Mouse (Mus musculus) limb, embryonic 13.5 days (tissue): ENCODE results near the gene Egln1. TPM values are rescaled to one million over a fixed set of nuclear protein-coding genes. Genes with fewer than 3 reads are reported as not detected.

Experiments used
- ATAC-seq: fragments of 200-750 bp; cut with Nextera tagmentation; 2 replicates; pipeline ENCODE4 v1.8.0; 2017; ENCODE audit warnings: low read depth, moderate number of reproducible peaks, moderate TSS enrichment; ENCODE audit not compliant: low FRiP score
- H3K27ac ChIP-seq: fragments of 300-500 bp; sonication (generic); 2 replicates; pipeline ENCODE4 v1.5.1; 2015; ENCODE audit warnings: inconsistent platforms, mild to moderate bottlenecking, moderate library complexity
- H3K27me3 ChIP-seq: fragments of 300-500 bp; sonication (generic); 2 replicates; pipeline ENCODE4 v1.6.1; 2015; ENCODE audit warnings: mild to moderate bottlenecking, inconsistent platforms
- H3K36me3 ChIP-seq: fragments of 300-500 bp; sonication (generic); 2 replicates; pipeline ENCODE4 v1.6.1; 2015; ENCODE audit warnings: inconsistent platforms, mild to moderate bottlenecking, moderate library complexity
- H3K4me1 ChIP-seq: fragments of 300-500 bp; sonication (generic); 2 replicates; pipeline ENCODE4 v1.6.1; 2015; ENCODE audit warnings: inconsistent platforms
- H3K4me2 ChIP-seq: fragments of 300-500 bp; sonication (generic); replicated peaks from 2 replicates; pipeline ENCODE4 v1.6.1; 2015; ENCODE audit warnings: inconsistent platforms, mild to moderate bottlenecking, moderate library complexity
- H3K4me3 ChIP-seq: fragments of 300-500 bp; sonication (generic); 2 replicates; pipeline ENCODE4 v1.5.1; 2015; ENCODE audit warnings: moderate library complexity, mild to moderate bottlenecking, inconsistent platforms
- H3K9ac ChIP-seq: fragments of 300-500 bp; sonication (generic); 2 replicates; pipeline ENCODE4 v1.6.1; 2015; ENCODE audit warnings: mild to moderate bottlenecking, inconsistent platforms
- H3K9me3 ChIP-seq: fragments of 300-500 bp; sonication (generic); 2 replicates; pipeline ENCODE4 v1.6.1; 2016; ENCODE audit warnings: inconsistent platforms
- WGBS: fragments of 180-500 bp; shearing (Covaris S2); methylation state at CpG from one replicate; pipeline ENCODE4 v1.1.7; 2015; 5-methylcytosine and 5-hydroxymethylcytosine counted together
- polyA plus RNA-seq: library from polyadenylated mRNA; unstranded; fragments of >200 nt; fragmentation: Nextera tagmentation; extraction: Ambion mirVana; gene quantifications from 2 replicates; pipeline ENCODE4 v1.2.1, GENCODE M21; 2015

Egln1 gene
- polyA plus RNA-seq, 1 experiment from 2014 or later = 11.9 TPM

DNA sequence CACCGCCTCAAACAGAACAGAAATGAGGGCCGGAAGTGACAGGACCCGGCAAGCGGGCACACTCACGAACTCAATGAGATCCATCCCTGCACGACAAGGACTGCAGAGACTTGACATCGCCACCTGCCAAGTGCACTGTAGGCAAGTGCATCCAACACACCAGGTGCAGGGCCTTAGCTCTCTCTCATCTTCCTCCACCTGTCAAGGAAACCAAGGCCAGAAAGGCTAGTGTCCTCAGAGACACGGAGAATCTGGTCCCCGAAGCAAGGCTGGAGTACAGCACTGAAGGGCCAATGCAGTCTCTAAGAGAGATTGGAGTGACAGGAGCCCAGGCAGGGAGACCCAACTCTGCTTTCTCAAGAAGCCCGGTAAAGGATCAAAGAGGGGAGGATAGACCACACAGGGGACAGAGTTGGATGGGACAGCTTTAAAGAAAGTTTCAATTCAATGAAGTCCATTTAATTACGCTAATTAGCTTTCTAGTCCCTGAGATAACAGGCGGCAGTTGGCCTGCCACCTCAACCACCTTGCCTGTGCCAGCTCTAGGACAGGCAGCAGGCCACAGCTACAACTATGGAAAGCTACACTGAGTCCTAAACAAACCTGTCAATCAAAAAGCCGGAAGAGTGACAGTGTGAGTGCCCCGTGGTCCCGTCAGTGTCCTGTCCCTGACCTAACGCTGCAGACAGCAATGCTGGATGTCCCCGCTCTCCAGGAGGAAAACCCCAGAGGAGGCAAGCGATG lies 31.2 kb downstream of the Egln1 start:
- no peak overlapping the region for H3K4me3 ChIP-seq
- no peak overlapping the region for H3K27ac ChIP-seq
- no peaks in the 10 kb centered on the region for H3K27me3 ChIP-seq
- H3K4me1 ChIP-seq = peaks cover 21% of the 10 kb centered on the region
- WGBS = 79% methylated on average over 18 of the region's 18 CpGs
- peaks cover 33% of the 10 kb centered on the region for H3K36me3 ChIP-seq
- H3K9me3 ChIP-seq = no peaks in the 10 kb centered on the region
- no peak overlapping the region for H3K9ac ChIP-seq
- H3K4me2 ChIP-seq = no peak overlapping the region
- ATAC-seq = no peak

GRCm38 (mm10) chr8:124914061-124914460 lies 35.1 kb downstream of the Egln1 start:
- Histone ChIP-seq H3K36me3 (peaks cover 70% of the 10 kb centered on the region), H3K9me3 (no peaks in the 10 kb centered on the region), H3K9ac (no peak overlapping the region), H3K4me1 (0 out of 2 replicates have a peak, but pooled peaks cover 5% of the 10 kb centered on the region), H3K4me3 (no peak overlapping the region), H3K4me2 (no peak overlapping the region), H3K27ac (no peak overlapping the region), H3K27me3 (no peaks in the 10 kb centered on the region)
- ATAC-seq = no peak
- over 99% methylated on average over 5 of the region's 5 CpGs for WGBS

GRCm38 (mm10) chr8:124911938-124912872 lies 36.9 kb downstream of the Egln1 start:
- H3K4me2 ChIP-seq = no peak overlapping the region
- no peak overlapping the region for H3K9ac ChIP-seq
- no peak overlapping the region for H3K27ac ChIP-seq
- no peak for ATAC-seq
- no peaks in the 10 kb centered on the region for H3K9me3 ChIP-seq
- peaks cover 86% of the 10 kb centered on the region for H3K36me3 ChIP-seq
- no peaks in the 10 kb centered on the region for H3K4me1 ChIP-seq
- 79% methylated on average over 17 of the region's 17 CpGs for WGBS
- no peaks in the 10 kb centered on the region for H3K27me3 ChIP-seq
- H3K4me3 ChIP-seq = no peak overlapping the region

DNA sequence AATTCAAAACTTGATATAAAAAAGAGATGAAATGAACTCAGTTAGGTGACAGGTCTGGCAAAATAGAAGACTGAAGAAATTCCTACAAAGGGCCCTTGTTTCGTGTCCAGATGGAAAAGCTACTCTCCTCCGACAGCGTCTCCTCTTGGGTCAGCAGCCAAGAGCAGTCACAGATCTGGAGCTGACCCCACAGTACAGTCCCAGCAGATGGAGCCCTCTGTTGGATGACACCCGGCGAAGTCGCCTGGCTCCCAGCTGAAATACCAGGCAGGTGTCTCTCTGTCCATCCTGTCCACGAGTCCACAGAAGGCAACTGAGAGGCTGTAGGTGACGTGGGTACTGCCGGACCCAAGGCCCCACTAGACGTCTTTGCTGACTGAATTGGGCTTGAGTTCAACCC lies 38.8 kb downstream of the Egln1 start:
- ATAC-seq = no peak
- H3K36me3 ChIP-seq = peaks cover 94% of the 10 kb centered on the region
- H3K27ac ChIP-seq = no peak overlapping the region
- WGBS = 81% methylated on average over 10 of the region's 10 CpGs
- no peak overlapping the region for H3K4me2 ChIP-seq
- 0 out of 2 replicates have a peak, but pooled peaks cover 2% of the 10 kb centered on the region for H3K4me1 ChIP-seq
- H3K9me3 ChIP-seq = no peaks in the 10 kb centered on the region
- H3K4me3 ChIP-seq = no peak overlapping the region
- no peak overlapping the region for H3K9ac ChIP-seq
- no peaks in the 10 kb centered on the region for H3K27me3 ChIP-seq

GRCm38 (mm10) chr8:124909936-124910335 lies 39.2 kb downstream of the Egln1 start:
- Histone ChIP-seq H3K4me2 (no peak overlapping the region), H3K9me3 (no peaks in the 10 kb centered on the region), H3K27ac (no peak overlapping the region), H3K9ac (no peak overlapping the region), H3K4me1 (0 out of 2 replicates have a peak, but pooled peaks cover 3% of the 10 kb centered on the region), H3K36me3 (peaks cover 93% of the 10 kb centered on the region), H3K27me3 (no peaks in the 10 kb centered on the region), H3K4me3 (no peak overlapping the region)
- 93% methylated on average over 16 of the region's 16 CpGs for WGBS
- ATAC-seq = no peak

GRCm38 (mm10) chr8:124905482-124905881 lies 43.6 kb downstream of the Egln1 start:
- Histone ChIP-seq H3K27me3 (no peaks in the 10 kb centered on the region), H3K27ac (no peak overlapping the region), H3K36me3 (peaks cover 84% of the 10 kb centered on the region), H3K4me2 (no peak overlapping the region), H3K4me3 (no peak overlapping the region), H3K9ac (no peak overlapping the region), H3K4me1 (0 out of 2 replicates have a peak, but pooled peaks cover 3% of the 10 kb centered on the region), H3K9me3 (no peaks in the 10 kb centered on the region)
- 88% methylated on average over 2 of the region's 2 CpGs for WGBS
- ATAC-seq = no peak

- no peak for ATAC-seq
- WGBS = 95% methylated on average over 15 of the region's 15 CpGs
- Histone ChIP-seq H3K9me3 (no peaks in the 10 kb centered on the region), H3K9ac (no peak overlapping the region), H3K27ac (no peak overlapping the region), H3K36me3 (peaks cover 76% of the 10 kb centered on the region), H3K27me3 (no peaks in the 10 kb centered on the region), H3K4me3 (no peak overlapping the region), H3K4me1 (peaks cover 13% of the 10 kb centered on the region), H3K4me2 (no peak overlapping the region)
Measured at GRCm38 (mm10) chr8:124903198-124903597, 45.9 kb downstream of the Egln1 start.

- Histone ChIP-seq H3K4me1 (peaks cover 21% of the 10 kb centered on the region), H3K4me2 (peak overlapping the region; percentile 94), H3K9me3 (no peaks in the 10 kb centered on the region), H3K27me3 (no peaks in the 10 kb centered on the region), H3K9ac (peak overlapping the region; percentile 92), H3K27ac (peak overlapping the region; percentile 65), H3K4me3 (peak overlapping the region; percentile 97), H3K36me3 (peaks cover 62% of the 10 kb centered on the region)
- ATAC-seq = no peak
- 5% methylated on average over 31 of the region's 31 CpGs for WGBS
Measured at GRCm38 (mm10) chr8:124898251-124898905, 50.7 kb downstream of the Egln1 start.

DNA sequence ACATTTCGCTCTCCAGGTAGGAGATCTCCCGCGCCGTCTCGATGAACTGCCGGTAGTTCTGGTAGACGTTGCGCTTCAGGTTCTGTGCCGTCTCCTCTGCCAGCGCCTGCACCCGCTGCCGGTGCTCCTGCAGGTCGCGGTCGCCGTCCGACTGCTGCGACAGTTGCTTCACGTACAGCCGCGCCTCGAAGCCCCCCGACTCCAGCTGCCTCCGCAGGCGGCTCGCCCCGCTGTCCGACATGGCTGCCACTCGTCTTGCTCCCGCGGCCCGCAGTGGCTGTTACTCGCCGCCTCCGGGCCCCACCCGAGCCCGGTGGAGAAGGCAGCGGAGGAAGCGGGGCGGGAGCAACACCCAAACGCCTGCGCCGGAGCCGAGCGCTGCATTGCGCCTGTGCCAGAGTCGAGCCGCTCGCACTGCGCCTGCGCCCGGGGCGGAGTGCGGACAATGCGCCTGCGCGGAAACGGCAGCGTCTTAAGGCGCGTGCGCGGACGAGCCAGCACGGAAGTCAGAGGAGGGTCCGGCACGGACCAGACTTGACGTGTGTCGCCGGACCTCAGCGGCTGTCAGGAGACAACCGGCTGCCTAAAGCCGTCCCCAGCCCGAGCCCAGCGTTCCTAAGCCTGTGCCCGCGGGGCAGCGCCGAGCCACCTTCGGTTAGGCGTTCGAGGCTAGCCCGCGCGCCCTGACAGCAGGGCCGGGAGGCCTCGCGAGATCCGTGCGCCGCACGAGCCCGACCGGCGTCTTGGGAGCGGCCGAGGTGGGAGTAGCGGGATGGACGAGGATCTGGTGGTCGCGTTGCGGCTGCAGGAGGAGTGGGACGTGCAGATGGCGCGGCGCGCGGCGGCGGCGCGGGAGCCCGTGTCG lies 51.5 kb downstream of the Egln1 start, which contains the start of the genes Exoc8 and Sprtn:
Gene Exoc8, minus strand, starts transcription at position 320 of the 865 bp plus-strand sequence.
Gene Sprtn, plus strand, starts transcription at position 501 of the 865 bp plus-strand sequence.
- Histone ChIP-seq H3K27me3 (no peaks in the 10 kb centered on the region), H3K9ac (peak within 1 kb of the TSS; percentile 92), H3K4me2 (peak within 1 kb of the TSS; percentile 98), H3K27ac (peak within 1 kb of the TSS; percentile 69), H3K4me3 (peak within 1 kb of the TSS; percentile 97), H3K9me3 (no peaks in the 10 kb centered on the region), H3K36me3 (peaks cover 57% of the 10 kb centered on the region), H3K4me1 (peaks cover 22% of the 10 kb centered on the region)
- WGBS = under 1% methylated on average over 113 of the region's 114 CpGs
- peak; percentile 86 for ATAC-seq

DNA sequence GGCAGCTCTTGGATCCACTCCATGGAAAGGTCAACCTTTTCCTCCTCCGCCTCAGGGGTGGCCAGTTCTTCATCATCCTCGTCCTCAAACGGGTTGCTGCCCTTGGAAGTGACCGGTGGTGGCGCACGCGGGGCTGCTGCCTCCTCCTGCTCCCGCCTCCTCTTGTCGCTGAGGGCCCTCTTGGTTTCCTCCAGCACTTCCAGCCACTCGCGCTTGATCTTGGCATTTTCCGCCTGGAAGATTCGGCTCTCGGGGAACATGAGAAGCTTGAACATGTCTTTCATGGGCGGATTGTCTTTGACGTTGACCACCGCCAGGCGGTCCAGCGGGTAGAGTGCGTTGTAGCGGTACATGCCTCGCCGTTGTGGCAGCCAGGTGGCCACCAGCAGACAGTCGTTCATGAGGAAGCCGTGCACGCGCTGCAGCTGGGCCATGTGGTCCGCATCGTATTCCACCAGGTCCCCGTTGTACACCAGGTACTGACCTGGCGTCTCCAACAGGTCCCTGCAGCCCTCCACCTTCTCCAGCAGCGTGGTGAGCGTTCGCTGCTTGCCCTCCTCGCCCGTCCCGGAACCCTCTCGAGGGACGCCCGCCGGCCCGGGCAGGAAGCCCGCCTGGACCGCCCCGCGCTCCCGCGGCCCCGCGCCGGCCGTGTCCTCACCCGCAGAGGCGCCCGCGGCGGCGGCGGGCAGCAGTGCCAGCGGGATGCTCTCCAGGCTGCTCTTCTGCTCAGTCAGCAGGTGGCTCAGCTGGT lies 52.3 kb downstream of the Egln1 start:
- Histone ChIP-seq H3K27me3 (no peaks in the 10 kb centered on the region), H3K9ac (peak overlapping the region; percentile 92), H3K4me2 (peak overlapping the region; percentile 98), H3K4me1 (peaks cover 25% of the 10 kb centered on the region), H3K27ac (peak overlapping the region; percentile 69; the same call in 1 of the 2 replicates), H3K4me3 (peak overlapping the region; percentile 97), H3K9me3 (no peaks in the 10 kb centered on the region), H3K36me3 (peaks cover 50% of the 10 kb centered on the region)
- 1% methylated on average over 60 of the region's 60 CpGs for WGBS
- ATAC-seq = peak; percentile 24; the same call in 1 of the 2 replicates
